Mouse (Mus musculus) skeletal muscle tissue, adult 2 months (tissue): ENCODE results near the gene Akap13.
"Not testable (repeated sequence)": the region's sequence is repeated elsewhere in the genome, so short reads cannot be mapped to it uniquely, and the experiment has no call there.

Experiments
- DNase-seq: peaks from one replicate; pipeline ENCODE4 v3.0.0-alpha.2; 2012; ENCODE audit warnings: low read depth, low spot score

Gene Akap13

GRCm38 (mm10) chr7:75595268-75595667 lies 139.9 kb downstream of the Akap13 start:
- no peak for DNase-seq

DNA sequence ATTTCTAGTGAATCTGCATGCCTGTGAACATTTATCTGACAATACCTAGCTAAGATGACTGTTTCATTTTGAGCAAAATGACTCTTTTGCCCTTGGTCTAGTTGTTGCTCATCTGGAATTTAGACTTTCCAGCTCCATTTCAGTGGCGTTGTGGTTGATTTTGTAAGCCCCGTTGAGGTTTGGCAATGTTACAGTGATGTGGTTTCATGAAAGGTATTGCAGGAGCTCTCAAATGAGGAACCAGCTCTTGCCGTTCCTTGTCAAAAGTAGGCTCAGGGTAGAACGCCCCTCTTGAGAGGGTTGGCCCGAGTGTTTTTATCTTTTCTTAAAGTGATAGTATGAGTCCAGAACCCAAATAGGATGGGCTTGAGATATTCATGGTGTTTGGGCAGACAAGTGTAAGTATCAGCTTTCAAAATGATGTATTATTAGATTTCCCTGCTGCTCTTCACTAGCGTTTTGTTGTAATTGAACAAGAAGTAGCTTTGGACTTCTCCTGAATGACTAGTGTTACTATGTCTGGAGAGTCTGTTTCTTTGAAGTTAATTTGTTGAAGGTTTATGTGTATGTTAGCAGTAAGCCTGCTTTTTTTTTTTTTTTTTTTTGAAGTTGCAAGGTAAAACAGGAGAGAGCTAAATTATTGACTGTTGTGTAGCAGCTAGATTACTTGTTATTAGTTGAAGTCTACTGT lies 140.9 kb downstream of the Akap13 start:
- no peak for DNase-seq

GRCm38 (mm10) chr7:75597840-75598239 lies 142.5 kb downstream of the Akap13 start:
- no peak for DNase-seq

DNA sequence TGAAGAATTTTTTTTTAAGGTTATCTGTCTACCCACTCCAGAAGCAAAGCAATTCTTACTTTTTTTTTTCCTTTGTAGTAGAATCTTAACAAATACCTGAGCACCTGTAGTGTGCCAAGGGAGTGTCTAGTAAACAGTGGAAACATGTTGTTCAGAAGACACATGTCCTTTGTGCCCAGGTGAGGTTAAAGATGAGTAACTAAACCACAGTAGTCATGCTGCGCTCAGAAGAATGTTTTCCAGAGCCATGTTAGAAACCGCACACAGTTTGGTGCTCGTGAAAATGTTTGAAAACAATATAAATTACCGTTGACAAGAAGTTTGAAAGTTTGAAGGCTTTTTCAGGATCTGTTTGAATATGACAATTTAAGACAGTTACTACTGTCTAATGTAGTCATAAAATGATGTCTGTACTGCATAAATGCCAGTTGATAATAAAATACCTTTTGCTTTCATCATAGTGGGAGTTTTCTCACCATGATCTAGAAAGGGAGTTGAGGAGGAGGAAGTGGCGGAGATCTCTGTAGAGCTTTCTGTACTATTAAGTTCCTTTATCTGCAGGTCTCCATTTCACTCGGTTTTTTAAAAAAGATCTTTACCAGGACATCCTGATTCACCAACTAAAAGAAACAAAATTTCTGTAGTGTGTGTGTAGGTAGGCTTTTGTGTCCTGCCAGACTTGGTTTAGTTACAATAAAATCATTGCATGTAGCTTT lies 145.2 kb downstream of the Akap13 start:
- no peak for DNase-seq

- DNase-seq, result peak; percentile 42
Measured at GRCm38 (mm10) chr7:75607248-75607647, 151.9 kb downstream of the Akap13 start.

- DNase-seq, result no peak
Measured at GRCm38 (mm10) chr7:75608716-75609115, 153.4 kb downstream of the Akap13 start.

GRCm38 (mm10) chr7:75609456-75610262 lies 154.3 kb downstream of the Akap13 start:
- no peak for DNase-seq

DNA sequence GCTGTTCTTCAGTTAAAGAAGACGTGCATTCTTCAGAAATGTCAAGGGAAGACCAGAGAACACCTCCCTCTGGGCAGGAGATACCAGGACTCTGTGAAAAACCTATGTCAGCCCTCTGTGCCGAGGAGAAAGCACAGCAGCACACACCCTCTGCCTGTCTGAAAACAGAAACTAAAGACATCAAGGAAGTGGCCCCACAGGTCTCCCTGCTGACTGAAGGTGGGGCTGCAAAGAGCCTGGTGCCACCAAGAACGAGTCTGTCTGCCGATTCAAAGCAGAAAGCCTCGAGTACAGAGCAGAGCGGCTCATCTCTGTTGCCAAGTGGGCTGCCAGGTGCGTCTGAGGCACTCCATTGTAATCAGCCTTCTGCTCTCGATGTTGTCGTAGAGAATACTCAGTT lies 155.1 kb downstream of the Akap13 start:
- DNase-seq, result no peak

GRCm38 (mm10) chr7:75611261-75611950 lies 156.1 kb downstream of the Akap13 start:
- no peak for DNase-seq

DNA sequence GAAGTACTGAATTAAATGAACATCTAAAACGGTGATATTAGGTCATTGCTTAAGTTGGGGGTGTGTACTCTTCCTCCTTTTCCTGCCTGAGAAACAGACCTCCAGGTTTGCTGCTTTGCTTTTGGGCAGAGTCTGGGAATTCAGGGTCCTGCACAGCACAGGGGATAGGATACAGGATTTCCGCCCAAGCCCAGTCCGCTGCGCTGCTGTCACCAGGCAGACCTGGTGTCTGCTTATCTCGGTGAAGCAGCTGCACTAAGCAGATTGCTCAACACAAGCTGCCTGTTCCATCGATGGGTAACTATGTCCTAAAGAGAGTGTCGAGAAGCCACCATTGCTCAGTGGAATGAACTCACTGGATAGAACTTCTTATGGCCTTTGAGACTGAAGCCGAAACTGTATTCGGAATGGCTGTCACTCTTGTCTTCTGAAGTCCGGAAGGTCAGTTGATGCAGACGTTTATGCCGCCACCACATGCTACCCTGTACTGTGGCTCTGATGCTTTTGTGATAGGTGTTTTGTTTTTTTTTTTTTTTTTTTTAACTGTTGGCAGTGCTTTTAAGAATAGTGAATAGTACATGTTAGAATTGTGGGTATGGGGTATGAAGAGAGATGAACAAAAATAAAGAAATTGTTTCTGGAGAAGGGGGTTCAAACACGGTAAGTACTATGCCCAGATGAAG lies 156.8 kb downstream of the Akap13 start:
- DNase-seq, result peak; percentile 81

DNA sequence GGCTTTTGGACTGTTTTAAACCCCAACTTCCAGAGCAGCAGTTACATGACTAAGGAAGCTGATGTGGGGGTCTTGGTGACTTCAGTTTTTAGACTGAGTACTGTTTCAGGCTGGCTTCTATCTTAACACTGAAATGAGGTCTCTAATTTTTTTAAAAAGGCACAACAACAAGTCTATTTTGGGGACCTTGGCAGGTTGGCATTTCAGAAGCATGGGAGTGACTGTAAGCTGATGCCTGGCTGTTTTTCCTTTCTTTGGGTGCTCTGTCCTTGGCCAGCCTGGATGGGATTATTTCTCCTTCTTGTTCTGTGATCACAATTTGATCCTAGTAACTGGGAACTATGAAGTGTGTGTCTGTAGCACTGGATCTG lies 157.3 kb downstream of the Akap13 start:
- DNase-seq, result no peak

DNA sequence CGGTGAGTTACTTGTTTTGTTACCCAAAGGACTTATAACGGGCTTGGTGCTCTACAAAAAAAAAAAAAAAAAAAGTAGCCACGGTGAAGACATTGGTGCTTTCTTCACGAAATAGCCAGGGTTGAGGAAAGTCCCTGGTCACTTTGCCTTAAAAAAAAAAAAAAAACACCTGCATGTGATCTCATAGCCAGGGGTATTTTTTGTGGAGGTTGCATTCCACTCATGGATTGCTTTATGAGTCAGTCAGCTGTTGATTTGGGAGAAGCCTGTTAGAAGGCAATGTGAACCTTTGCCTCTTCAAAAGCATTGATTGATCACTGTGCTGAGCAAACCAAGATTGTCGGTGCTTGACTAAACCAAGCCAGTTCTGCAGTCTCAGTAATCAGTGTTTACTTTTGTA lies 157.9 kb downstream of the Akap13 start:
- DNase-seq, result no peak

- DNase-seq, result no peak
Measured at GRCm38 (mm10) chr7:75614826-75615225, 159.5 kb downstream of the Akap13 start.

- DNase-seq, result not testable (repeated sequence)
Measured at GRCm38 (mm10) chr7:75617246-75617645, 161.9 kb downstream of the Akap13 start.

GRCm38 (mm10) chr7:75618699-75619098 lies 163.4 kb downstream of the Akap13 start:
- no peak for DNase-seq

GRCm38 (mm10) chr7:75619875-75620274 lies 164.5 kb downstream of the Akap13 start:
- no peak for DNase-seq

- no peak for DNase-seq
Measured at GRCm38 (mm10) chr7:75620395-75620960, 165.1 kb downstream of the Akap13 start.

DNA sequence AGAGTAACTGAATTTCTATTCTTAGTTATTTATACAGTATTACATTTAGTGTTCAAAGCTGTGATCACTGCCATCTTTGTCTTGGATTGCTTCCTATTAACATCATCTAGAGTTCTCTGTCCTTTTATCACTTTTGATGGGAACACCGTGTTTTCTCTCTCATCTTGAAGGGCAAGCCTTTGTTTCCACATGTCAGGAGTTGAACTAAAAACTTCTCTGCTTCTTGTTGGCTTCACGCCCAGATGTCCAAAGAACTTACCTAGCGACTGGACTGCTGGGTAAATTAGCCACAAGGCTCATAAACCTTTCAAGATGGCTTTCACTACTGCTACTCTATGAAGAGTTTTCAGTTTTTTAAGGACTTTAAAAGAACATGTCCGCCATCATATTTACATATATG lies 165.6 kb downstream of the Akap13 start:
- DNase-seq, result no peak

GRCm38 (mm10) chr7:75627831-75628230 lies 172.5 kb downstream of the Akap13 start:
- no peak for DNase-seq

DNA sequence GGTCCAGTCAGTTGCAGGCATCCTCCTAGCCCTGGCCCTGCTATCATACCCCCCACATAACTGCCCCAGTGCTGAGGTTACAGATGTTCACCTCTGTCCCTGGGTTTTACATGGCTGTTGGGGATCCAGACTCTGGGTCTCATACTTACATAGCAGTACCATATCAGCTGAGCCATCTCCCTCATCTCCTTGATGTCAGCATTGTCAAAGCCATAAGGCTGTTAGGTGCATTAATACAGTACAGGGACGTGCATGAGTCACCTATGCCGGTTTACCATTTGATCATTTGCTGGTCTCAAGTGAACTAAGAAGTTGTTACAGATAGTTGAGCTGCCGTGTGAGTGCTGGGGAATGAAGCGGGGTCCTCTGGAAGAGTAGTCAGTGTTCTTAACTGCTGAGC lies 174.3 kb downstream of the Akap13 start:
- DNase-seq, result no peak

- DNase-seq, result no peak
Measured at GRCm38 (mm10) chr7:75632941-75633340, 177.6 kb downstream of the Akap13 start.
